Mouse (Mus musculus): ENCODE measurements at regions not wholly inside any gene's neighbourhood (a gene's known extent, or its start where the extent isn't known, plus 50 kb on each side); places are given as distances from the start of the nearest gene placed in this dataset.

DNA sequence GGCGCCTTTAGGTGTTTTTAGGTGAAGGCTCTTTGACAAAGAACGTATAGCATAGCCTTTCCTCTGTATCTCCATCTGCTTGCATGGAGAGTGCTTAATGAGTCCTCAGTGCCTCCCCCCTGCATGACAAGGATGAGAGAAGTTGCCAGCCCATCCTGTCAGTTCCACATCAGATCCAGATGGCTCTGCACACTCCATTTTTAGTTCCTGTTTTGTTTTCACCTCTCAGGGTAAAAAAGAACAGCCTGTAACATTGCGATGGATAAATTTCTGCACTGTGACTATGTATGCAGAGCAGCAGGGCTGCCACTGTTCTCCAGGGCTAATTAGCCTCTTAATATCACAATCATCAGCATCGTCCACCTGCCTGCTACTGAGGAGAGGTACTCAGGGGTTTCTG is 198.8 kb upstream of the Dlgap1 start:
- TF ChIP-seq EP300 (IDR thresholded peaks at IDR 0.05; ENCODE audit: low read depth) (no peak), CTCF (IDR thresholded peaks at IDR 0.05; ENCODE audit: low read depth) (no peak)

All from heart, postnatal 0 days (tissue).